Mouse (Mus musculus) liver, postnatal 0 days (tissue): ENCODE data around the gene Gipr. TPM values are rescaled to one million over a fixed set of nuclear protein-coding genes. Genes with fewer than 3 reads are reported as not detected.
A peak's percentile ranks its signal among the peaks of the same experiment; 100 is the strongest.

Experiments
- ATAC-seq: fragments of 200-750 bp; cut with Nextera tagmentation; 2 replicates; pipeline ENCODE4 v1.8.0; 2017; ENCODE audit warnings: mild to moderate bottlenecking, moderate library complexity
- DNase-seq: peaks from one replicate; pipeline ENCODE4 v3.0.0-alpha.2; 2016
- H3K27ac ChIP-seq: fragments of 300-500 bp; sonication (generic); 2 replicates; pipeline ENCODE4 v1.5.1; 2014; ENCODE audit warnings: antibody characterized with exemption, moderate library complexity, mild to moderate bottlenecking, low read depth
- H3K27me3 ChIP-seq: fragments of 300-500 bp; sonication (generic); 2 replicates; pipeline ENCODE4 v1.6.1; 2014; ENCODE audit warnings: low read length, control low read depth, mixed read lengths; ENCODE audit not compliant: insufficient read depth
- H3K36me3 ChIP-seq: fragments of 300-500 bp; sonication (generic); replicated peaks from 2 replicates; pipeline ENCODE4 v1.6.1; 2014; ENCODE audit warnings: mild to moderate bottlenecking, control low read depth, low read length, moderate library complexity, mixed read lengths; ENCODE audit not compliant: insufficient read depth
- H3K4me1 ChIP-seq: fragments of 300-500 bp; sonication (generic); 2 replicates; pipeline ENCODE4 v1.6.1; 2014; ENCODE audit warnings: antibody characterized with exemption, mild to moderate bottlenecking, control low read depth; ENCODE audit not compliant: insufficient read depth
- H3K4me2 ChIP-seq: fragments of 300-500 bp; sonication (generic); 2 replicates; pipeline ENCODE4 v1.6.1; 2014; ENCODE audit warnings: low read depth, mild to moderate bottlenecking, low read length, moderate library complexity, mixed read lengths
- H3K4me3 ChIP-seq: fragments of 300-500 bp; sonication (generic); 2 replicates; pipeline ENCODE4 v1.5.1; 2014; ENCODE audit warnings: low read depth, low read length
- H3K9ac ChIP-seq: fragments of 300-500 bp; sonication (generic); replicated peaks from 2 replicates; pipeline ENCODE4 v1.6.1; 2014; ENCODE audit warnings: mild to moderate bottlenecking, moderate library complexity
- H3K9me3 ChIP-seq: fragments of 300-500 bp; sonication (generic); 2 replicates; pipeline ENCODE4 v1.6.1; 2016; ENCODE audit warnings: mild to moderate bottlenecking, control low read depth, low read length, mixed read lengths
- CTCF ChIP-seq: sonication (generic); IDR thresholded peaks from 2 replicates; pipeline ENCODE4 v1.5.1; 2016; ENCODE audit warnings: antibody characterized with exemption, low read depth
- EP300 ChIP-seq: IDR thresholded peaks from 2 replicates; pipeline ENCODE4 v1.6.1; 2016; ENCODE audit warnings: antibody characterized with exemption, low read depth, mild to moderate bottlenecking
- WGBS: fragments of 180-500 bp; shearing (Covaris S2); extraction: QIAGEN DNeasy Blood & Tissue Kit; methylation state at CpG from one replicate; pipeline ENCODE4 v1.1.7; 2014; ENCODE audit not compliant: insufficient replicate concordance; 5-methylcytosine and 5-hydroxymethylcytosine counted together
- polyA plus RNA-seq: library from polyadenylated mRNA; unstranded; fragments of >200 nt; fragmentation: Nextera tagmentation; extraction: Ambion mirVana; gene quantifications from 2 replicates; pipeline ENCODE4 v1.2.1, GENCODE M21; 2015

Gipr gene
- polyA plus RNA-seq, 1 experiment from 2014 or later = 0.04 TPM

- Histone ChIP-seq H3K9ac (no peak overlapping the region), H3K4me1 (peaks cover 9% of the 10 kb centered on the region), H3K4me3 (no peak overlapping the region), H3K27ac (no peak overlapping the region), H3K36me3 (no peaks in the 10 kb centered on the region), H3K9me3 (no peaks in the 10 kb centered on the region), H3K27me3 (peaks cover 23% of the 10 kb centered on the region), H3K4me2 (no peak overlapping the region)
- TF ChIP-seq CTCF (no peak), EP300 (no peak)
- 58% methylated on average over 5 of the region's 5 CpGs for WGBS
- ATAC-seq = no peak
- DNase-seq = no peak
These were observed 45.2 kb upstream of the Gipr start for GRCm38 (mm10) chr7:19211041-19211675.

GRCm38 (mm10) chr7:19210010-19210409 lies 44.1 kb upstream of the Gipr start:
- Histone ChIP-seq H3K27me3 (peaks cover 23% of the 10 kb centered on the region), H3K36me3 (peaks cover 2% of the 10 kb centered on the region; the same call in 1 of the 2 replicates), H3K4me2 (no peak overlapping the region), H3K4me3 (no peak overlapping the region), H3K27ac (no peak overlapping the region), H3K9me3 (no peaks in the 10 kb centered on the region), H3K4me1 (peaks cover 9% of the 10 kb centered on the region), H3K9ac (no peak overlapping the region)
- peak; percentile 32 for DNase-seq
- TF ChIP-seq CTCF = peak; percentile 57
- no peak for TF ChIP-seq EP300
- no peak for ATAC-seq
- WGBS = 77% methylated on average over 5 of the region's 5 CpGs

GRCm38 (mm10) chr7:19209494-19209893 lies 43.6 kb upstream of the Gipr start:
- H3K9me3 ChIP-seq = no peaks in the 10 kb centered on the region
- TF ChIP-seq CTCF = no peak
- no peak for TF ChIP-seq EP300
- WGBS = 66% methylated on average over 4 of the region's 4 CpGs
- peaks cover 2% of the 10 kb centered on the region; the same call in 1 of the 2 replicates for H3K36me3 ChIP-seq
- H3K4me1 ChIP-seq = peaks cover 9% of the 10 kb centered on the region
- ATAC-seq (no peak), DNase-seq (no peak)
- no peak overlapping the region for H3K27ac ChIP-seq
- no peak overlapping the region for H3K4me2 ChIP-seq
- H3K4me3 ChIP-seq = no peak overlapping the region
- peaks cover 21% of the 10 kb centered on the region for H3K27me3 ChIP-seq
- no peak overlapping the region for H3K9ac ChIP-seq

GRCm38 (mm10) chr7:19208944-19209472 lies 43.1 kb upstream of the Gipr start:
- Histone ChIP-seq H3K27ac (no peak overlapping the region), H3K4me2 (no peak overlapping the region), H3K9me3 (no peaks in the 10 kb centered on the region), H3K27me3 (peaks cover 21% of the 10 kb centered on the region), H3K36me3 (peaks cover 6% of the 10 kb centered on the region; the same call in 1 of the 2 replicates), H3K4me1 (peaks cover 9% of the 10 kb centered on the region), H3K9ac (no peak overlapping the region), H3K4me3 (no peak overlapping the region)
- WGBS = 49% methylated on average over 7 of the region's 7 CpGs
- ATAC-seq (no peak), DNase-seq (no peak)
- TF ChIP-seq CTCF (peak; percentile 85), EP300 (no peak)

- H3K9me3 ChIP-seq = no peaks in the 10 kb centered on the region
- peaks cover 9% of the 10 kb centered on the region for H3K4me1 ChIP-seq
- TF ChIP-seq EP300 = no peak
- TF ChIP-seq CTCF = no peak
- H3K4me3 ChIP-seq = no peak overlapping the region
- peaks cover 6% of the 10 kb centered on the region; the same call in 1 of the 2 replicates for H3K36me3 ChIP-seq
- H3K9ac ChIP-seq = no peak overlapping the region
- no peak overlapping the region for H3K27ac ChIP-seq
- H3K27me3 ChIP-seq = peaks cover 20% of the 10 kb centered on the region
- no peak overlapping the region for H3K4me2 ChIP-seq
- DNase-seq (no peak), ATAC-seq (no peak)
- WGBS = 74% methylated on average over 13 of the region's 13 CpGs
These were observed 42.4 kb upstream of the Gipr start for GRCm38 (mm10) chr7:19208201-19208910.

GRCm38 (mm10) chr7:19202065-19202850 lies 36.3 kb upstream of the Gipr start:
- Histone ChIP-seq H3K4me2 (no peak overlapping the region), H3K4me1 (no peaks in the 10 kb centered on the region), H3K27ac (no peak overlapping the region), H3K27me3 (no peaks in the 10 kb centered on the region), H3K9me3 (no peaks in the 10 kb centered on the region), H3K9ac (no peak overlapping the region), H3K36me3 (peaks cover 14% of the 10 kb centered on the region), H3K4me3 (no peak overlapping the region)
- 72% methylated on average over 15 of the region's 15 CpGs for WGBS
- TF ChIP-seq CTCF (no peak), EP300 (no peak)
- ATAC-seq (no peak), DNase-seq (no peak)
